Mouse (Mus musculus) T-helper 2 cell (primary cell): Measurements from ENCODE around the gene Rims3.

Experiments used
- in situ Hi-C: fragments of 300-600 bp; cut with MboI, MseI; formaldehyde crosslinking; loops from one replicate; pipeline ENCODE4 v1.15.1; 2025; ENCODE audit warnings: high pct_unique_total_duplicates

The Rims3 gene

GRCm38 (mm10) chr4:120854588-120855319 lies at the start of gene Rims3:
Rims3 (plus strand) TSS chr4:120854816.
- in situ Hi-C loops = loop anchor here (5.0 kb wide), 1 partner anchor 63 kb away; no protein-coding TSS in a partner anchor

GRCm38 (mm10) chr4:120805816-120806215 lies 48.8 kb upstream of the Rims3 start:
- in situ Hi-C loops = loop anchor here (25.0 kb wide), 1 partner anchor 769 kb away; no protein-coding TSS in a partner anchor

GRCm38 (mm10) chr4:120813762-120814161 lies 40.9 kb upstream of the Rims3 start:
- in situ Hi-C loops = loop anchor here (5.0 to 25.0 kb wide), 2 partner anchors 41 to 776 kb away; no protein-coding TSS in a partner anchor

GRCm38 (mm10) chr4:120814171-120814570 lies 40.4 kb upstream of the Rims3 start:
- in situ Hi-C loops = loop anchor here (5.0 to 25.0 kb wide), 2 partner anchors 42 to 777 kb away; no protein-coding TSS in a partner anchor

- in situ Hi-C loops = loop anchor here (25.0 kb wide), 1 partner anchor 778 kb away; no protein-coding TSS in a partner anchor
These were observed 39.5 kb upstream of the Rims3 start for GRCm38 (mm10) chr4:120815163-120815562.

GRCm38 (mm10) chr4:120815622-120816334 lies 38.8 kb upstream of the Rims3 start:
- in situ Hi-C loops = loop anchor here (25.0 kb wide), 1 partner anchor 778 kb away; no protein-coding TSS in a partner anchor

- in situ Hi-C loops = loop anchor here (25.0 kb wide), 1 partner anchor 780 kb away; no protein-coding TSS in a partner anchor
These were observed 37.4 kb upstream of the Rims3 start for GRCm38 (mm10) chr4:120817002-120817774.

GRCm38 (mm10) chr4:120817951-120818350 lies 36.7 kb upstream of the Rims3 start:
- in situ Hi-C loops = loop anchor here (25.0 kb wide), 1 partner anchor 781 kb away; no protein-coding TSS in a partner anchor

GRCm38 (mm10) chr4:120819296-120819695 lies 35.3 kb upstream of the Rims3 start:
- in situ Hi-C loops = loop anchor here (25.0 kb wide), 1 partner anchor 782 kb away; no protein-coding TSS in a partner anchor

- in situ Hi-C loops = loop anchor here (25.0 kb wide), 1 partner anchor 783 kb away; no protein-coding TSS in a partner anchor
These were observed 34.7 kb upstream of the Rims3 start for GRCm38 (mm10) chr4:120819871-120820270.

- in situ Hi-C loops = loop anchor here (25.0 kb wide), 1 partner anchor 785 kb away; no protein-coding TSS in a partner anchor
These were observed 32.3 kb upstream of the Rims3 start for GRCm38 (mm10) chr4:120822191-120822911.

- in situ Hi-C loops = no loop called here
These were observed 29.5 kb upstream of the Rims3 start for GRCm38 (mm10) chr4:120825100-120825553.

GRCm38 (mm10) chr4:120825577-120826326 lies 28.9 kb upstream of the Rims3 start:
- in situ Hi-C loops = no loop called here

- in situ Hi-C loops = no loop called here
These were observed 28.2 kb upstream of the Rims3 start for GRCm38 (mm10) chr4:120826418-120826817.

GRCm38 (mm10) chr4:120830767-120831166 lies 23.8 kb upstream of the Rims3 start:
- in situ Hi-C loops = no loop called here

- in situ Hi-C loops = no loop called here
These were observed 23.1 kb upstream of the Rims3 start, which contains the start of gene Nfyc for GRCm38 (mm10) chr4:120831472-120831871. Nfyc (minus strand) TSS chr4:120831572.

GRCm38 (mm10) chr4:120841342-120841741 lies 13.3 kb upstream of the Rims3 start:
- in situ Hi-C loops = no loop called here

GRCm38 (mm10) chr4:120844423-120845082 lies 10.1 kb upstream of the Rims3 start:
- in situ Hi-C loops = no loop called here

- in situ Hi-C loops = no loop called here
These were observed 9.5 kb upstream of the Rims3 start for GRCm38 (mm10) chr4:120845098-120845497.
